Mouse (Mus musculus): ENCODE results near the gene Tmem239.

- TF ChIP-seq POLR2A (IDR thresholded peaks at IDR 0.05; ENCODE audit: control insufficient read depth, low read depth, low read length): no peak
- no peak for TF ChIP-seq CTCF (IDR thresholded peaks at IDR 0.05; ENCODE audit: control insufficient read depth, insufficient read depth, insufficient replicate concordance, low read depth, low read length)
These were observed 23.1 kb upstream of the Tmem239 start for GRCm38 (mm10) chr2:130383205-130383604.

Measured in testis, adult 2 months (tissue).